Mouse (Mus musculus): ENCODE measurements around the gene Washc1.
A peak's percentile ranks its signal among the peaks of the same experiment; 100 is the strongest.
"Not testable (repeated sequence)": the region's sequence is repeated elsewhere in the genome, so short reads cannot be mapped to it uniquely, and the experiment has no call there.

Washc1 gene

GRCm38 (mm10) chr17:66111402-66111959, at the start of gene Washc1:
Washc1 (plus strand) TSS chr17:66111545.
- peak; percentile 87 to 91 for DNase-seq

GRCm38 (mm10) chr17:66065115-66065514, 46.2 kb upstream of the Washc1 start:
- no peak for DNase-seq

- not testable (repeated sequence) for DNase-seq
Observed at GRCm38 (mm10) chr17:66069036-66069435, 42.3 kb upstream of the Washc1 start.

- DNase-seq, result no peak
Observed at GRCm38 (mm10) chr17:66073971-66074370, 37.4 kb upstream of the Washc1 start.

- DNase-seq, result no peak
Observed at GRCm38 (mm10) chr17:66075827-66076173, 35.5 kb upstream of the Washc1 start.

GRCm38 (mm10) chr17:66076174-66076927, 35.0 kb upstream of the Washc1 start:
- peak; percentile 19 to 21 for DNase-seq

- peak; percentile 96 for DNase-seq
Observed at GRCm38 (mm10) chr17:66076934-66077333, 34.4 kb upstream of the Washc1 start, which contains the start of gene Ankrd12. Ankrd12 (minus strand) TSS chr17:66077089.

- DNase-seq, result no peak
Observed at GRCm38 (mm10) chr17:66077437-66077850, 33.9 kb upstream of the Washc1 start.

- DNase-seq, result no peak
Observed at GRCm38 (mm10) chr17:66084486-66084885, 26.9 kb upstream of the Washc1 start.

- DNase-seq, result no peak
Observed at GRCm38 (mm10) chr17:66085038-66085437, 26.3 kb upstream of the Washc1 start.

GRCm38 (mm10) chr17:66090251-66090650, 21.1 kb upstream of the Washc1 start:
- no peak for DNase-seq

GRCm38 (mm10) chr17:66091392-66091791, 20.0 kb upstream of the Washc1 start:
- DNase-seq, result no peak

- no peak for DNase-seq
Observed at GRCm38 (mm10) chr17:66092065-66092464, 19.3 kb upstream of the Washc1 start.

GRCm38 (mm10) chr17:66092664-66093063, 18.7 kb upstream of the Washc1 start:
- no peak for DNase-seq

GRCm38 (mm10) chr17:66100566-66101379, 10.6 kb upstream of the Washc1 start:
- peak in 1 of 2 experiments; percentile 20 for DNase-seq

GRCm38 (mm10) chr17:66101380-66102330, 9.7 kb upstream of the Washc1 start, which contains the start of gene Ndufv2:
Ndufv2 (minus strand) TSS chr17:66101559.
- DNase-seq, result peak; percentile 90 to 91

GRCm38 (mm10) chr17:66104076-66104475, 7.3 kb upstream of the Washc1 start:
- no peak for DNase-seq

GRCm38 (mm10) chr17:66106601-66107267, 4.6 kb upstream of the Washc1 start:
- DNase-seq, result peak; percentile 41 to 57

- no peak for DNase-seq
Observed at GRCm38 (mm10) chr17:66107466-66107865, 3.9 kb upstream of the Washc1 start.

- DNase-seq, result no peak
Observed at GRCm38 (mm10) chr17:66108198-66108597, 3.1 kb upstream of the Washc1 start.

GRCm38 (mm10) chr17:66110746-66111145, 599 bp upstream of the Washc1 start:
- no peak for DNase-seq

GRCm38 (mm10) chr17:66112166-66112565, 821 bp downstream of the Washc1 start:
- no peak for DNase-seq
